Mouse (Mus musculus) urinary bladder, adult 2 months (tissue): ENCODE results near the gene Syt2. TPM values are rescaled to one million over a fixed set of nuclear protein-coding genes. Genes with fewer than 3 reads are reported as not detected.

Experiments
- DNase-seq: peaks from one replicate; pipeline ENCODE4 v3.0.0; 2022; ENCODE audit warnings: low spot score
- polyA plus RNA-seq: library from polyadenylated mRNA; depleted of rRNA; stranded (reverse); fragments of >200 nt; gene quantifications from 2 replicates; pipeline ENCODE4 v1.2.3, GENCODE M21; 2012; rRNA removed

Gene Syt2
- 0.08 and 0.16 TPM in 2 replicates for polyA plus RNA-seq

- DNase-seq = no peak
Observed at GRCm38 (mm10) chr1:134646261-134646962, at the start of gene Syt2. Syt2 (plus strand) TSS chr1:134646677.

- no peak for DNase-seq
Observed at GRCm38 (mm10) chr1:134597339-134598054, 49.0 kb upstream of the Syt2 start.

GRCm38 (mm10) chr1:134604086-134604485, 42.4 kb upstream of the Syt2 start:
- DNase-seq = no peak

GRCm38 (mm10) chr1:134605670-134606069, 40.8 kb upstream of the Syt2 start:
- no peak for DNase-seq

- no peak for DNase-seq
Observed at GRCm38 (mm10) chr1:134606381-134606780, 40.1 kb upstream of the Syt2 start.

- no peak for DNase-seq
Observed at GRCm38 (mm10) chr1:134607279-134607678, 39.2 kb upstream of the Syt2 start.

- no peak for DNase-seq
Observed at GRCm38 (mm10) chr1:134609172-134609571, 37.3 kb upstream of the Syt2 start.

- DNase-seq = no peak
Observed at GRCm38 (mm10) chr1:134614554-134614953, 31.9 kb upstream of the Syt2 start.

- DNase-seq = no peak
Observed at GRCm38 (mm10) chr1:134614988-134615387, 31.5 kb upstream of the Syt2 start.

- DNase-seq = no peak
Observed at GRCm38 (mm10) chr1:134617656-134618055, 28.8 kb upstream of the Syt2 start.

- no peak for DNase-seq
Observed at GRCm38 (mm10) chr1:134625325-134625724, 21.2 kb upstream of the Syt2 start.

GRCm38 (mm10) chr1:134629455-134629854, 17.0 kb upstream of the Syt2 start:
- no peak for DNase-seq

- no peak for DNase-seq
Observed at GRCm38 (mm10) chr1:134634296-134634695, 12.2 kb upstream of the Syt2 start.

- no peak for DNase-seq
Observed at GRCm38 (mm10) chr1:134636245-134636644, 10.2 kb upstream of the Syt2 start.

GRCm38 (mm10) chr1:134636684-134637083, 9.8 kb upstream of the Syt2 start:
- no peak for DNase-seq

GRCm38 (mm10) chr1:134638041-134638440, 8.4 kb upstream of the Syt2 start:
- no peak for DNase-seq

- no peak for DNase-seq
Observed at GRCm38 (mm10) chr1:134638522-134638921, 8.0 kb upstream of the Syt2 start.

- DNase-seq = no peak
Observed at GRCm38 (mm10) chr1:134639460-134639859, 7.0 kb upstream of the Syt2 start.

- no peak for DNase-seq
Observed at GRCm38 (mm10) chr1:134641507-134641906, 5.0 kb upstream of the Syt2 start.

GRCm38 (mm10) chr1:134643702-134644101, 2.8 kb upstream of the Syt2 start:
- no peak for DNase-seq

GRCm38 (mm10) chr1:134645408-134646200, 873 bp upstream of the Syt2 start:
- no peak for DNase-seq

- no peak for DNase-seq
Observed at GRCm38 (mm10) chr1:134646963-134647282, 446 bp downstream of the Syt2 start.

- no peak for DNase-seq
Observed at GRCm38 (mm10) chr1:134647591-134647990, 1.1 kb downstream of the Syt2 start.
